Mouse (Mus musculus): ENCODE data around the gene Prrx2.

The Prrx2 gene

GRCm38 (mm10) chr2:30834373-30835022 is at the start of gene Prrx2:
Gene Prrx2 (plus strand): TSS chr2:30834972.
- DNase-seq, result no peak

GRCm38 (mm10) chr2:30787466-30787865 is 47.3 kb upstream of the Prrx2 start:
- DNase-seq, result no peak

GRCm38 (mm10) chr2:30792061-30792460 is 42.7 kb upstream of the Prrx2 start:
- DNase-seq, result no peak

GRCm38 (mm10) chr2:30794179-30795108 is 40.3 kb upstream of the Prrx2 start:
- DNase-seq, result peak; percentile 97

- DNase-seq, result no peak
Observed at GRCm38 (mm10) chr2:30795271-30795888, 39.4 kb upstream of the Prrx2 start.

GRCm38 (mm10) chr2:30795889-30796275 is 38.9 kb upstream of the Prrx2 start:
- DNase-seq, result peak; percentile 35

GRCm38 (mm10) chr2:30796382-30796781 is 38.4 kb upstream of the Prrx2 start:
- peak; percentile 93 for DNase-seq

- DNase-seq, result no peak
Observed at GRCm38 (mm10) chr2:30799456-30799855, 35.3 kb upstream of the Prrx2 start.

GRCm38 (mm10) chr2:30800671-30801066 is 34.1 kb upstream of the Prrx2 start:
- no peak for DNase-seq

GRCm38 (mm10) chr2:30801067-30801852 is 33.5 kb upstream of the Prrx2 start:
- DNase-seq, result peak; percentile 40

GRCm38 (mm10) chr2:30803604-30804003 is 31.2 kb upstream of the Prrx2 start, which contains the start of gene 1700001O22Rik:
Gene 1700001O22Rik (minus strand): TSS chr2:30803661.
- DNase-seq, result no peak

- DNase-seq, result no peak
Observed at GRCm38 (mm10) chr2:30805983-30806382, 28.8 kb upstream of the Prrx2 start.

GRCm38 (mm10) chr2:30807147-30807647 is 27.6 kb upstream of the Prrx2 start:
- no peak for DNase-seq

- peak; percentile 100 for DNase-seq
Observed at GRCm38 (mm10) chr2:30807648-30808295, 27.0 kb upstream of the Prrx2 start, which contains the start of gene Ntmt1. Gene Ntmt1 (plus strand): TSS chr2:30807826.

GRCm38 (mm10) chr2:30808296-30808655 is 26.5 kb upstream of the Prrx2 start:
- no peak for DNase-seq

- DNase-seq, result peak; percentile 45
Observed at GRCm38 (mm10) chr2:30809503-30809902, 25.3 kb upstream of the Prrx2 start.

- no peak for DNase-seq
Observed at GRCm38 (mm10) chr2:30810573-30810972, 24.2 kb upstream of the Prrx2 start.

- no peak for DNase-seq
Observed at GRCm38 (mm10) chr2:30816383-30816782, 18.4 kb upstream of the Prrx2 start.

- DNase-seq, result no peak
Observed at GRCm38 (mm10) chr2:30819873-30820272, 14.9 kb upstream of the Prrx2 start.

- DNase-seq, result no peak
Observed at GRCm38 (mm10) chr2:30821073-30821472, 13.7 kb upstream of the Prrx2 start.

GRCm38 (mm10) chr2:30822460-30822859 is 12.3 kb upstream of the Prrx2 start:
- DNase-seq, result no peak
